Mouse (Mus musculus): ENCODE measurements at regions not wholly inside any gene's neighbourhood (a gene's known extent, or its start where the extent isn't known, plus 50 kb on each side); places are given as distances from the start of the nearest gene placed in this dataset.

DNA sequence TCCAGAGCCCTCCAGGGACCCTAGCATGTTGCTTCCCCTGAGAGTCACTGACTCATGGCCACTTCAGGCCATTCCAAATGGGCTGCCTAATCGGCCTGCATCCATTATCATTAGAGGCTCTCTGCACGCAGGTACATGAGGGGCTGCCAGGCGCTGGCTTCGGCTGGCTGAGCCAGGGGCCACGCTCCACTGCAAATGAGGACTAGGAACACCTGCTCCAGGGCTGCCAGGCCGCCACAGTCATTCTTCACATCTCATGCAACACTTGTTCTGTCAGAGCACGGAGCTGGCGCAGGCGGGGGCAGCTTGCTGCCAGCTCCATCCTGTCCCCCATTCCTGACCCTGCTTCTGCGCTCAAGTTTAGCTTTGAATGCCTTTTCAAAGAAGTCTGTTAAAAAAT is 280.7 kb upstream of the Mki67 start:
- TF ChIP-seq MAX (IDR thresholded peaks at IDR 0.05; ENCODE audit: low read length) (no peak), BHLHE40 (IDR thresholded peaks at IDR 0.05; ENCODE audit: borderline replicate concordance, low read depth, low read length) (no peak), HCFC1 (IDR thresholded peaks at IDR 0.05; ENCODE audit: low read depth, low read length) (no peak), POLR2A (IDR thresholded peaks at IDR 0.05; ENCODE audit: control insufficient read depth in 1 of 2, insufficient read depth in 1 of 2, low read depth in 1 of 2, low read length in 2 of 2, poor library complexity in 1 of 2) (no peak), ELF1 (IDR thresholded peaks at IDR 0.05; ENCODE audit: low read depth, low read length) (no peak), CTCF (IDR thresholded peaks at IDR 0.05 in 2 of 3, conservative IDR thresholded peaks at IDR 0.05 in 1 of 3; ENCODE audit: control insufficient read depth in 1 of 3, insufficient read depth in 1 of 3, low read depth in 2 of 3, low read length in 3 of 3, poor library complexity in 1 of 3, severe bottlenecking in 1 of 3) (no peak), USF1 (IDR thresholded peaks at IDR 0.05; ENCODE audit: low read depth, low read length) (no peak)

Data from MEL (cell line).